Mouse (Mus musculus): ENCODE measurements around the gene Hnrnpdl. TPM values are rescaled to one million over a fixed set of nuclear protein-coding genes. Genes with fewer than 3 reads are reported as not detected.

Hnrnpdl gene
- polyA plus RNA-seq, 1 experiment, result 346 TPM

- no peak overlapping the region for H3K27ac ChIP-seq (ENCODE audit: insufficient read depth, low read length)
- no peaks in the 10 kb centered on the region for H3K4me1 ChIP-seq (ENCODE audit: control insufficient read depth, insufficient read depth, low read length)
- no peaks in the 10 kb centered on the region for H3K9me3 ChIP-seq (replicated peaks; ENCODE audit: control insufficient read depth, insufficient read depth, low read length, poor library complexity, severe bottlenecking)
- no peak overlapping the region for H3K9ac ChIP-seq (ENCODE audit: low read depth, poor library complexity, severe bottlenecking)
- no peaks in the 10 kb centered on the region for H3K27me3 ChIP-seq (ENCODE audit: control insufficient read depth, insufficient read depth, low read length, poor library complexity, severe bottlenecking)
- H3K36me3 ChIP-seq (ENCODE audit: control insufficient read depth, insufficient read depth, low read length, poor library complexity, severe bottlenecking), result peaks cover 46% of the 10 kb centered on the region
- H3K4me3 ChIP-seq (ENCODE audit: low read depth, low read length), result no peak overlapping the region
- TF ChIP-seq CTCF (IDR thresholded peaks at IDR 0.05; ENCODE audit: low read depth, low read length) (no peak), POLR2A (IDR thresholded peaks at IDR 0.05; ENCODE audit: insufficient read depth, low read length) (no peak), EP300 (IDR thresholded peaks at IDR 0.05; ENCODE audit: insufficient read depth, low read depth, low read length) (no peak)
Observed at GRCm38 (mm10) chr5:100032107-100032506, 7.4 kb downstream of the Hnrnpdl start.

GRCm38 (mm10) chr5:100030069-100030468, 9.4 kb downstream of the Hnrnpdl start:
- peaks cover 28% of the 10 kb centered on the region for H3K36me3 ChIP-seq (ENCODE audit: control insufficient read depth, insufficient read depth, low read length, poor library complexity, severe bottlenecking)
- H3K27me3 ChIP-seq (ENCODE audit: control insufficient read depth, insufficient read depth, low read length, poor library complexity, severe bottlenecking), result no peaks in the 10 kb centered on the region
- no peaks in the 10 kb centered on the region for H3K9me3 ChIP-seq (replicated peaks; ENCODE audit: control insufficient read depth, insufficient read depth, low read length, poor library complexity, severe bottlenecking)
- H3K4me3 ChIP-seq (ENCODE audit: low read depth, low read length), result no peak overlapping the region
- no peak overlapping the region for H3K9ac ChIP-seq (ENCODE audit: low read depth, poor library complexity, severe bottlenecking)
- no peak overlapping the region for H3K27ac ChIP-seq (ENCODE audit: insufficient read depth, low read length)
- TF ChIP-seq POLR2A (IDR thresholded peaks at IDR 0.05; ENCODE audit: insufficient read depth, low read length) (no peak), EP300 (IDR thresholded peaks at IDR 0.05; ENCODE audit: insufficient read depth, low read depth, low read length) (no peak), CTCF (IDR thresholded peaks at IDR 0.05; ENCODE audit: low read depth, low read length) (no peak)
- H3K4me1 ChIP-seq (ENCODE audit: control insufficient read depth, insufficient read depth, low read length), result no peaks in the 10 kb centered on the region

DNA sequence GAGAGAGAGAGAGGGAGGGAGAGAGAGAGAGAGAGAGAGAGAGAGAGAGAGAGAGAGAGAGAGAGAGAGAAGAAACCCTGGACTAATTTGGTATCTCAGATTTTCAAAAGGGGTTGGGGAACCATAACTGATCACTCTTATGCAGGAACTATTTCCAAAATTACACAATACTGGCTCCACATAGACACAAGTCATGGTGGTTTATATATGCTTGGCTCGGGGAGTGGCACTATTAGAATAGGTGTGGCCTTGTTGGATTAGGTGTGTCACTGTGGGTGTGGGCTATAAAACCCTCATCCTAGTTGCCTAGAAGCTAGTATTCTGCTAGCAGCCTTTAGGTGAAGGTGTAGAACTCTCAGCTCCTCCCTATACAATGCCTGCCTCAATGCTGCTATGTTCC, 14.6 kb downstream of the Hnrnpdl start:
- Histone ChIP-seq H3K4me1 (ENCODE audit: control insufficient read depth, insufficient read depth, low read length) (no peaks in the 10 kb centered on the region), H3K36me3 (ENCODE audit: control insufficient read depth, insufficient read depth, low read length, poor library complexity, severe bottlenecking) (no peaks in the 10 kb centered on the region), H3K4me3 (ENCODE audit: low read depth, low read length) (no peak overlapping the region), H3K9me3 (replicated peaks; ENCODE audit: control insufficient read depth, insufficient read depth, low read length, poor library complexity, severe bottlenecking) (no peaks in the 10 kb centered on the region), H3K27ac (ENCODE audit: insufficient read depth, low read length) (no peak overlapping the region), H3K9ac (ENCODE audit: low read depth, poor library complexity, severe bottlenecking) (no peak overlapping the region), H3K27me3 (ENCODE audit: control insufficient read depth, insufficient read depth, low read length, poor library complexity, severe bottlenecking) (no peaks in the 10 kb centered on the region)
- TF ChIP-seq EP300 (IDR thresholded peaks at IDR 0.05; ENCODE audit: insufficient read depth, low read depth, low read length), result no peak
- no peak for TF ChIP-seq CTCF (IDR thresholded peaks at IDR 0.05; ENCODE audit: low read depth, low read length)
- TF ChIP-seq POLR2A (IDR thresholded peaks at IDR 0.05; ENCODE audit: insufficient read depth, low read length), result no peak

DNA sequence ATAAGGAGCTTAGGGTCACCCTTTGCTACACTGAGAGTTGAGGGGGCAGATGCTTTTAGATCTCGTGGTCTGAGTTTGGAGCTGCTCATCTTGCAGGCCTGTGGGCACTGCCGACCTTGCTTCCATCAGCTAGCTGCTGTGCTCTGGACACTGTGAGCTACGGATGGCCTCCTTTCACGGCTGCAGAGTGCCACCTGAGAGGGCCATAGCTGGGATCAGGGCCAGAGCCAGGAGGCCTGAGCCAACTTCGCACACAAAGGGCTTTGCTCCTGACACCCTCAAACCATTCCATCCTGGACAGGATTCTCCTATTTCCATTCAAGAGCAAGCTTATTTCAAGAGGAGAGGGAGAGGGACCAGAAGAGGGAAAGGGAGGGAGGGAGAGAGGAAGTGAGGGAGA, 15.1 kb downstream of the Hnrnpdl start:
- no peak overlapping the region for H3K27ac ChIP-seq (ENCODE audit: insufficient read depth, low read length)
- no peak overlapping the region for H3K4me3 ChIP-seq (ENCODE audit: low read depth, low read length)
- no peaks in the 10 kb centered on the region for H3K9me3 ChIP-seq (replicated peaks; ENCODE audit: control insufficient read depth, insufficient read depth, low read length, poor library complexity, severe bottlenecking)
- no peaks in the 10 kb centered on the region for H3K27me3 ChIP-seq (ENCODE audit: control insufficient read depth, insufficient read depth, low read length, poor library complexity, severe bottlenecking)
- TF ChIP-seq CTCF (IDR thresholded peaks at IDR 0.05; ENCODE audit: low read depth, low read length), result no peak
- TF ChIP-seq POLR2A (IDR thresholded peaks at IDR 0.05; ENCODE audit: insufficient read depth, low read length), result no peak
- TF ChIP-seq EP300 (IDR thresholded peaks at IDR 0.05; ENCODE audit: insufficient read depth, low read depth, low read length), result no peak
- no peak overlapping the region for H3K9ac ChIP-seq (ENCODE audit: low read depth, poor library complexity, severe bottlenecking)
- no peaks in the 10 kb centered on the region for H3K4me1 ChIP-seq (ENCODE audit: control insufficient read depth, insufficient read depth, low read length)
- no peaks in the 10 kb centered on the region for H3K36me3 ChIP-seq (ENCODE audit: control insufficient read depth, insufficient read depth, low read length, poor library complexity, severe bottlenecking)

GRCm38 (mm10) chr5:100020089-100020488, 19.4 kb downstream of the Hnrnpdl start:
- no peak overlapping the region for H3K9ac ChIP-seq (ENCODE audit: low read depth, poor library complexity, severe bottlenecking)
- no peaks in the 10 kb centered on the region for H3K36me3 ChIP-seq (ENCODE audit: control insufficient read depth, insufficient read depth, low read length, poor library complexity, severe bottlenecking)
- H3K27ac ChIP-seq (ENCODE audit: insufficient read depth, low read length), result no peak overlapping the region
- H3K27me3 ChIP-seq (ENCODE audit: control insufficient read depth, insufficient read depth, low read length, poor library complexity, severe bottlenecking), result no peaks in the 10 kb centered on the region
- no peaks in the 10 kb centered on the region for H3K4me1 ChIP-seq (ENCODE audit: control insufficient read depth, insufficient read depth, low read length)
- no peaks in the 10 kb centered on the region for H3K9me3 ChIP-seq (replicated peaks; ENCODE audit: control insufficient read depth, insufficient read depth, low read length, poor library complexity, severe bottlenecking)
- no peak for TF ChIP-seq CTCF (IDR thresholded peaks at IDR 0.05; ENCODE audit: low read depth, low read length)
- TF ChIP-seq POLR2A (IDR thresholded peaks at IDR 0.05; ENCODE audit: insufficient read depth, low read length), result no peak
- TF ChIP-seq EP300 (IDR thresholded peaks at IDR 0.05; ENCODE audit: insufficient read depth, low read depth, low read length), result no peak
- no peak overlapping the region for H3K4me3 ChIP-seq (ENCODE audit: low read depth, low read length)

- no peaks in the 10 kb centered on the region for H3K9me3 ChIP-seq (replicated peaks; ENCODE audit: control insufficient read depth, insufficient read depth, low read length, poor library complexity, severe bottlenecking)
- no peak overlapping the region for H3K9ac ChIP-seq (ENCODE audit: low read depth, poor library complexity, severe bottlenecking)
- TF ChIP-seq CTCF (IDR thresholded peaks at IDR 0.05; ENCODE audit: low read depth, low read length) (no peak), POLR2A (IDR thresholded peaks at IDR 0.05; ENCODE audit: insufficient read depth, low read length) (no peak), EP300 (IDR thresholded peaks at IDR 0.05; ENCODE audit: insufficient read depth, low read depth, low read length) (no peak)
- no peaks in the 10 kb centered on the region for H3K36me3 ChIP-seq (ENCODE audit: control insufficient read depth, insufficient read depth, low read length, poor library complexity, severe bottlenecking)
- no peaks in the 10 kb centered on the region for H3K27me3 ChIP-seq (ENCODE audit: control insufficient read depth, insufficient read depth, low read length, poor library complexity, severe bottlenecking)
- H3K4me1 ChIP-seq (ENCODE audit: control insufficient read depth, insufficient read depth, low read length), result no peaks in the 10 kb centered on the region
- H3K27ac ChIP-seq (ENCODE audit: insufficient read depth, low read length), result no peak overlapping the region
- H3K4me3 ChIP-seq (ENCODE audit: low read depth, low read length), result no peak overlapping the region
Observed at GRCm38 (mm10) chr5:100012599-100012998, 26.9 kb downstream of the Hnrnpdl start.

All from ES-Bruce4 (cell line).